Mouse (Mus musculus) liver, embryonic 14.5 days (tissue): ENCODE results near the gene Tmem169.

Experiments used
- CTCF ChIP-seq: IDR thresholded peaks from 2 replicates; pipeline ENCODE4 v1.5.1; 2016; ENCODE audit warnings: antibody characterized with exemption, low read depth, control low read depth
- EP300 ChIP-seq: IDR thresholded peaks from 2 replicates; pipeline ENCODE4 v1.6.1; 2016; ENCODE audit warnings: antibody characterized with exemption, low read depth

DNA sequence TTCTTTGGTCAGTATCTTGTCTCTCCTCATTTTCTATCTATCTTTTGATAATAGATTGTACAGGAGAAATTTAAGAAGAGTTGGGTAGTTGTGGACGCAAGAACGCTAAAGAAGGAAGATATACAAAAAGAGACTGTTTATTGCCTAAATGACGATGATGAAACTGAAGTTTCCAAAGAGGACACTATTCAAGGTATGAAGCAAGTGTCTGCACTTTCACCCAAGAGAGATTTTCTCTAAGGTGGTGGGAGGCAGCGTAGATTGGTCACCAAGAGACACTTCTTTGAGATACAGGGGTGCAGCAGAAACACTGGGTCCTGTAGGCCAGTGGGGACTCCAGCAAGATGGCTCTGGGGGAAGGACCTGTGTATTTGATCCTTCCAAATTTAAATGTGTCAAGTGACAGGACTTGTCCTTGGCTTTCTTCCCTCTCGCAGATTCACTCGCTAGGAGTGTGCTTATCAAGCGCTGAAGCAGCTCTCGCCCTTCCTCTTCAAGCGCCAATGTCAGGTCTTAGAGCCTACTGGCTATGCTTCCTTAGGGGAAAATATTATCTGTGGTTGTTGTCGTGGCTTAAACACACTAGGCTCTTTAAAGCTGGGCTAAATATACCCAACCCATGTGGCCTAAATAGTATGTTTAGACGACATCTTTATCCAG, 42.1 kb downstream of the Tmem169 start:
- no peak for TF ChIP-seq EP300
- no peak for TF ChIP-seq CTCF
